Mouse (Mus musculus) G1E (cell line): ENCODE data around the gene E130309D02Rik. TPM values are rescaled to one million over a fixed set of nuclear protein-coding genes. Genes with fewer than 3 reads are reported as not detected.

Experiments used
- ATAC-seq: 2 replicates; pipeline ENCODE4 v1.8.0; 2016; ENCODE audit warnings: mild to moderate bottlenecking; ENCODE audit not compliant: insufficient number of reproducible peaks, poor library complexity, low FRiP score, severe bottlenecking; ENCODE audit errors: extremely low read depth
- DNase-seq: peaks from one replicate; pipeline ENCODE4 v3.0.0; 2012; ENCODE audit warnings: low spot score
- H3K27me3 ChIP-seq: 2 replicates; pipeline ENCODE4 v1.6.1; 2012; ENCODE audit warnings: mild to moderate bottlenecking, low read length, inconsistent platforms; ENCODE audit not compliant: insufficient read depth
- H3K36me3 ChIP-seq: replicated peaks from 2 replicates; pipeline ENCODE3; 2012; ENCODE audit warnings: mild to moderate bottlenecking, inconsistent platforms
- H3K4me1 ChIP-seq: 2 replicates; pipeline ENCODE4 v1.6.1; 2012; ENCODE audit warnings: low read depth, low read length, inconsistent platforms, mixed read lengths; ENCODE audit not compliant: insufficient read depth
- H3K4me3 ChIP-seq: 2 replicates; pipeline ENCODE4 v1.5.1; 2012; ENCODE audit warnings: low read depth, mild to moderate bottlenecking, inconsistent platforms, low read length, moderate library complexity, mixed read lengths
- H3K9me3 ChIP-seq: replicated peaks from 2 replicates; pipeline ENCODE4 v1.6.1; 2012; ENCODE audit warnings: inconsistent platforms
- CTCF ChIP-seq: IDR thresholded peaks from 2 replicates; pipeline ENCODE4 v1.5.1; 2012; ENCODE audit warnings: low read depth, low read length, inconsistent platforms, mixed read lengths
- GATA1 ChIP-seq: IDR thresholded peaks from 2 replicates; pipeline ENCODE4 v1.6.1; 2012; ENCODE audit warnings: borderline replicate concordance, low read length, inconsistent platforms, mixed read lengths
- GATA2 ChIP-seq: IDR thresholded peaks from 2 replicates; pipeline ENCODE4 v1.6.1; 2012; ENCODE audit warnings: low read depth, low read length, inconsistent platforms, borderline replicate concordance
- POLR2AphosphoS5 ChIP-seq: IDR thresholded peaks from 2 replicates; pipeline ENCODE4 v1.6.1; 2012; ENCODE audit warnings: low read depth, low read length, inconsistent platforms; ENCODE audit not compliant: insufficient replicate concordance
- TAL1 ChIP-seq: conservative IDR thresholded peaks from 2 replicates; pipeline ENCODE4 v1.6.1; 2012; ENCODE audit warnings: low read depth, low read length, inconsistent platforms, mixed read lengths
- polyA plus RNA-seq: library from polyadenylated mRNA; stranded (reverse); fragments of >175 nt; gene quantifications from 2 replicates; pipeline ENCODE4 v1.2.3, GENCODE M21; 2012
- total RNA-seq, 2 experiments: library from RNA; stranded (forward) in 1 of 2; stranded (reverse) in 1 of 2; fragments of 200-1000 nt in 1 of 2; fragments of >200 nt in 1 of 2; fragmentation: Nextera tagmentation in 1 of 2; gene quantifications; 2 replicates each; pipeline ENCODE4 v1.2.3; 2014 to 2017

The E130309D02Rik gene
- total and polyA plus RNA-seq, 3 experiments = 18.0 to 134 (median 75.0) TPM

DNA sequence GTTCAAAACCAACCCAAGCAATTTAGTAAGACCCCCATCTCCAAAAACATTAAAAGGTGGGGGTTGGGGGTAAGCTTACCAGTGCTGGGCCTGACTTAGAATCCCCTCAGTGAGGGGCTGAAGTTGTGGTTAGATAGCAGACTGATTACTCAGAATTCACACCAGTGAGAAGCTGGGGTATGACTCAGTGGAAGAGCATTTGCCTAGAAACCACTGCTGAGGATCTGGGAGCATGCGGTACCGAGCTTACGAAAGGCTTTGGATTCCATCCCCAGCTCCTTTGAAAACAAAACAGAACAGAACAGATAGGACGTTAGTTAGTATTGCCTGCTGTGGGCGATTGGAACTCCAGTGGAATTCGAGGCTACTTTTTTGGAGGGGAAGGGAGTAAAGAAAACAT, 43.5 kb downstream of the E130309D02Rik start:
- no peak overlapping the region for H3K4me3 ChIP-seq
- peaks cover 76% of the 10 kb centered on the region for H3K4me1 ChIP-seq
- H3K27me3 ChIP-seq = peaks cover 16% of the 10 kb centered on the region; the same call in 1 of the 2 replicates
- H3K36me3 ChIP-seq = peaks cover 13% of the 10 kb centered on the region
- no peak for ATAC-seq
- no peaks in the 10 kb centered on the region for H3K9me3 ChIP-seq
- no peak for DNase-seq
- TF ChIP-seq GATA2 (no peak), GATA1 (no peak), POLR2AphosphoS5 (no peak), TAL1 (no peak), CTCF (no peak)

DNA sequence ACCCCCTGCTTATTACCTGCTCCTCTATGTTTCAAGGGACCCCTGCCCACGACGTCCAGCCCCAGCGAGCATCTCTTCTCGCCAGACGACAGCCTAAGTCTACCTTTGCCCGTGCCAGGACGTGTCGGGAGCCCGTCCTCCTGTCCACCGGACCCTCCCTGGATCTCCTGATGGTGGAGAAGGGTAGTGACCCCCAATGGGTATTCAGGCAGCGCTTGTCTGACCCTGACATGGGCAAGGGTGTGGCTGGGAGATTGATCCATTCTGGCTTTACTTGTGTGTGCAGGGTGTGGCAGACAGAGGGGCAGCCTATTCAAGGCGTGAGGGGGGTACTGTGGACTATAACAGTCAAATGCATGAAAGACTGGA, 45.0 kb downstream of the E130309D02Rik start:
- ATAC-seq (no peak), DNase-seq (peak; percentile 13)
- peaks cover 5% of the 10 kb centered on the region; the same call in 1 of the 2 replicates for H3K27me3 ChIP-seq
- H3K4me1 ChIP-seq = peaks cover 73% of the 10 kb centered on the region
- H3K4me3 ChIP-seq = peak overlapping the region; percentile 85
- H3K36me3 ChIP-seq = peaks cover 17% of the 10 kb centered on the region
- H3K9me3 ChIP-seq = no peaks in the 10 kb centered on the region
- no peak for TF ChIP-seq CTCF
- no peak for TF ChIP-seq TAL1
- TF ChIP-seq POLR2AphosphoS5 = no peak

DNA sequence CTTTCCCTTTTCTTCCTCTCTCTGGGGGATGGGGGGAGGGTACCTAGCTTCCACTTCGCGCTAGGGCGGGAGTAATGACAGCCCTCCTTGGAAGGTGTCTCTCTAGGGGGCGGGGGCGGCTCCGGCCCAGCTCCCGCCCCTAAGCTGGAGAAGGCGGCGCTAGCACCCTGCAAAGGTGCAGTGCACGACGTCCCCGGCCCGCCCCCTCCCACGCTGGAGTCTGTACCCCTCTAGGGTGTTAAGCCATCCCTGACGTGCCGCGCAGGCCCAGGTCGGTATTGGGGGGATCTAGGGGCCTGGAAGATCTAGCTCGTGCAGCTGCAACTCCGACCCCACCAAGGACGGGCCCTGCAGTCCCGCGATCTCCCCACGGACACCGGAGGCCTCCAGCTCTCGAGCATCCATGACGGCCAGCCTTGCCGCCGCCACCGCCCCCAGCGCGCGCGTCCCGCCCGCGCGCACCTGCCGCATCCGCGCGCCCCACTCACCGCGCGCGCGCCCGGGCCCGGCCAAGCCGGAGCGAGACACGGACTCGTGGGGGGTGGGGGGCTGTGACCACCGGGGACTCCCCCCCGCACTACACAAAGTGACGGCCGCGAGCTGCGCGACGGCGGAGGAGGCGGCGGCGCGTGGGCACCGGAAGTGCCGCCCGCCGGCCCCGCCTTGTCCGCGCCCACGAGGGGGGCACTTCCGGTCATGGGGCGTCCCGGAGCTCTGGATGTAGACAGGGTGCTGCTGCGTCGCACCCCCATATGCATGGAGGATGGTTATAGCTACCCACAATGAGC, 45.6 kb downstream of the E130309D02Rik start, which contains the start of gene Zfp316:
Zfp316 (minus strand) TSS at position 660 of the 788 bp plus-strand sequence.
- H3K27me3 ChIP-seq = peaks cover 1% of the 10 kb centered on the region; the same call in 1 of the 2 replicates
- TF ChIP-seq GATA2 (no peak), CTCF (no peak), TAL1 (no peak), POLR2AphosphoS5 (no peak), GATA1 (no peak)
- peaks cover 74% of the 10 kb centered on the region for H3K4me1 ChIP-seq
- peak; percentile 52 for ATAC-seq
- H3K4me3 ChIP-seq = peak within 1 kb of the TSS; percentile 85
- H3K9me3 ChIP-seq = no peaks in the 10 kb centered on the region
- DNase-seq = peak; percentile 64
- H3K36me3 ChIP-seq = peaks cover 22% of the 10 kb centered on the region

DNA sequence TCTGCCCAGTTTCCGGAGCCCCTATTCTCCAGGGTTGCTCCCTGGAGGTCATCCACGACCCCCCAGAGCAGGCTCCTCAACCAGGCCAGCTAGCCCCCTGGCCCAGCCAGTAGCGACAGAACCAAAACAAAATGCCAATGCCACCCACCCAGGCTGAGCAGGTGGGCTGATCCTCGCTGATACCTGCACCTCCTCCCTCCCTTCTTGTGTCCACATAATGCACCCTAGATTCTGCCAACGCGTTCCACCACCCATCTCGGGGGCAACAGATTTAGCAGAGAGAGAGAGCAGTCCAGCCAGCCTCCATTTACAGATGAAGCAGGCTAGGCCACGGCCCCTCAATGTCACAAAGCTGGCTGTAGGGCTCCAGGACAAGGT, 46.2 kb downstream of the E130309D02Rik start:
- H3K9me3 ChIP-seq = no peaks in the 10 kb centered on the region
- H3K4me3 ChIP-seq = peak overlapping the region; percentile 85
- no peak for TF ChIP-seq GATA1
- no peak for TF ChIP-seq TAL1
- no peak for TF ChIP-seq GATA2
- no peak for TF ChIP-seq CTCF
- no peak for TF ChIP-seq POLR2AphosphoS5
- H3K4me1 ChIP-seq = peaks cover 72% of the 10 kb centered on the region
- DNase-seq = no peak
- H3K36me3 ChIP-seq = peaks cover 28% of the 10 kb centered on the region
- no peaks in the 10 kb centered on the region; the same call in 1 of the 2 replicates for H3K27me3 ChIP-seq
- no peak for ATAC-seq

GRCm38 (mm10) chr5:143266794-143267193, 48.4 kb downstream of the E130309D02Rik start:
- Histone ChIP-seq H3K4me3 (no peak overlapping the region), H3K4me1 (peaks cover 55% of the 10 kb centered on the region), H3K36me3 (peaks cover 48% of the 10 kb centered on the region), H3K27me3 (no peaks in the 10 kb centered on the region), H3K9me3 (no peaks in the 10 kb centered on the region)
- ATAC-seq (no peak), DNase-seq (no peak)
- TF ChIP-seq TAL1 = no peak
- no peak for TF ChIP-seq POLR2AphosphoS5

- no peaks in the 10 kb centered on the region for H3K9me3 ChIP-seq
- TF ChIP-seq TAL1 = no peak
- no peak for TF ChIP-seq CTCF
- TF ChIP-seq GATA2 = no peak
- TF ChIP-seq GATA1 = no peak
- TF ChIP-seq POLR2AphosphoS5 = no peak
- no peak overlapping the region for H3K4me3 ChIP-seq
- peaks cover 55% of the 10 kb centered on the region for H3K36me3 ChIP-seq
- peaks cover 41% of the 10 kb centered on the region for H3K4me1 ChIP-seq
- ATAC-seq = no peak
- no peak for DNase-seq
- no peaks in the 10 kb centered on the region for H3K27me3 ChIP-seq
These were observed 49.8 kb downstream of the E130309D02Rik start for GRCm38 (mm10) chr5:143265409-143265808.
